13 mouse cellular contexts compared by ENCODE assay signal in the genomic region with DNA sequence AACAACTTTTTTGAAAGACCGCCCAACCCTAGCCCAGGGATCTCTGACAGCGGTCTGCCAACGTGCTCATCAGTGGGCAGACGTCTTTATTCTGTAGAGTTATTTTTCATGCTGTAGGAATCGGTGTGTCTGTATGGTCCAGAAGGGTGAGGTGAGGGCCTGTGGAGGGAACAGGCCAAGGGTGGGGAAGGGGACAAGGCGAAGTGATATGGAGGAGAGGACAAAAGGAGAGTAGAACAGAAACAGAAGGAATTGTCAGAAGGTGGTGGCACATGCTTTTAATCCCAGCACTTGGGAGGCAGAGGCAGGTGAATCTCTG. TPM values are rescaled to one million over a fixed set of nuclear protein-coding genes. Genes with fewer than 3 reads are reported as not detected.
DNase-seq lines count a peak whose midpoint lies in the region; ATAC-seq and TF ChIP-seq lines count a peak whose summit lies in the region.
"Had no signal": no experiment of that assay in that cellular context is flagged by ENCODE, and none has a peak within 500 bp of the region (broad histone marks: within the 10 kb centered on the region; RNA-seq: fewer than 3 reads in every experiment).

No protein-coding gene starts in this region.

- no peaks in the 10 kb centered on the region for H3K36me3 ChIP-seq in intestine, embryonic 14.5 days (ENCODE audit: control insufficient read depth, insufficient read depth, low read length)
- H3K36me3 ChIP-seq in intestine, postnatal 0 days (ENCODE audit: control insufficient read depth, insufficient read depth), result no peaks in the 10 kb centered on the region
- H3K36me3 ChIP-seq in hindbrain, embryonic 13.5 days, result no peaks in the 10 kb centered on the region
- no peaks in the 10 kb centered on the region for H3K36me3 ChIP-seq in limb, embryonic 11.5 days (ENCODE audit: control insufficient read depth, insufficient read depth, low read length)
- no peaks in the 10 kb centered on the region for H3K36me3 ChIP-seq in stomach, embryonic 16.5 days (ENCODE audit: control insufficient read depth, insufficient read depth, low read length)
- H3K36me3 ChIP-seq: midbrain, embryonic 13.5 days had no signal

- ATAC-seq in intestine, embryonic 14.5 days (replicated peaks; ENCODE audit: low FRiP score, low TSS enrichment, low read depth), result no peak
- no peak for ATAC-seq in intestine, postnatal 0 days
- peak; percentile 28; the same call in 1 of the 2 replicates for ATAC-seq in hindbrain, embryonic 13.5 days (ENCODE audit: low FRiP score)
- ATAC-seq in limb, embryonic 11.5 days (ENCODE audit: insufficient number of reproducible peaks, low FRiP score, low TSS enrichment, low read depth), result no peak
- ATAC-seq in stomach, embryonic 16.5 days (ENCODE audit: insufficient read depth, low FRiP score), result no peak
- ATAC-seq: forebrain, embryonic 14.5 days had no signal

- no peak for DNase-seq in intestine, embryonic 14.5 days (ENCODE audit: low spot score)
- peak; percentile 57 for DNase-seq in limb, embryonic 11.5 days (ENCODE audit: low spot score)
- DNase-seq in cerebellum, adult 11 months, result no peak
- DNase-seq in adrenal gland, postnatal 25 days, result no peak
- DNase-seq: cerebellum, adult 2 months; lung, adult 2 months; thymus, postnatal 4 days had no signal

- H3K27me3 ChIP-seq in intestine, embryonic 14.5 days (replicated peaks; ENCODE audit: control insufficient read depth, insufficient read depth, low read length), result no peaks in the 10 kb centered on the region
- H3K27me3 ChIP-seq in intestine, postnatal 0 days (replicated peaks; ENCODE audit: control insufficient read depth, insufficient read depth, low read length), result no peaks in the 10 kb centered on the region
- H3K27me3 ChIP-seq in hindbrain, embryonic 13.5 days, result peaks cover 8% of the 10 kb centered on the region; the same call in 1 of the 2 replicates
- H3K27me3 ChIP-seq in limb, embryonic 11.5 days (ENCODE audit: control insufficient read depth, insufficient read depth, low read length), result no peaks in the 10 kb centered on the region
- no peaks in the 10 kb centered on the region for H3K27me3 ChIP-seq in stomach, embryonic 16.5 days (ENCODE audit: control insufficient read depth, insufficient read depth, low read length)
- H3K27me3 ChIP-seq: midbrain, embryonic 13.5 days had no signal

- H3K4me3 ChIP-seq in intestine, embryonic 14.5 days (ENCODE audit: low read depth, low read length), result no peak overlapping the region
- H3K4me3 ChIP-seq in intestine, postnatal 0 days (ENCODE audit: low read depth, low read length), result no peak overlapping the region
- H3K4me3 ChIP-seq in hindbrain, embryonic 13.5 days, result no peak overlapping the region
- H3K4me3 ChIP-seq in limb, embryonic 11.5 days (ENCODE audit: low read depth, low read length), result no peak overlapping the region
- no peak overlapping the region for H3K4me3 ChIP-seq in stomach, embryonic 16.5 days (replicated peaks; ENCODE audit: low read length)
- H3K4me3 ChIP-seq: layer of hippocampus, adult 2 months; midbrain, embryonic 13.5 days had no signal

- 33% methylated on average over 6 of the region's 6 CpGs for WGBS in intestine, embryonic 14.5 days
- WGBS in intestine, postnatal 0 days, result 56% methylated on average over 6 of the region's 6 CpGs
- 31% methylated on average over 6 of the region's 6 CpGs for WGBS in hindbrain, embryonic 13.5 days
- 15% methylated on average over 6 of the region's 6 CpGs for WGBS in limb, embryonic 11.5 days
- 48% methylated on average over 6 of the region's 6 CpGs for WGBS in stomach, embryonic 16.5 days

- peak overlapping the region; percentile 30 for H3K4me2 ChIP-seq in intestine, embryonic 14.5 days (ENCODE audit: low read length)
- no peak overlapping the region for H3K4me2 ChIP-seq in intestine, postnatal 0 days (replicated peaks; ENCODE audit: low read depth)
- no peak overlapping the region for H3K4me2 ChIP-seq in hindbrain, embryonic 13.5 days
- H3K4me2 ChIP-seq in limb, embryonic 11.5 days (ENCODE audit: low read depth, severe bottlenecking), result no peak overlapping the region
- peak overlapping the region; percentile 21; the same call in 1 of the 2 replicates for H3K4me2 ChIP-seq in stomach, embryonic 16.5 days (ENCODE audit: low read depth, low read length)

- no peak overlapping the region for H3K9ac ChIP-seq in intestine, embryonic 14.5 days (ENCODE audit: low read length)
- no peak overlapping the region for H3K9ac ChIP-seq in intestine, postnatal 0 days (ENCODE audit: low read depth, low read length)
- H3K9ac ChIP-seq in hindbrain, embryonic 13.5 days, result no peak overlapping the region
- no peak overlapping the region for H3K9ac ChIP-seq in limb, embryonic 11.5 days (ENCODE audit: low read length)
- 0 out of 2 replicates have a peak overlapping the region, but pooled peaks have one; percentile 1 for H3K9ac ChIP-seq in stomach, embryonic 16.5 days (ENCODE audit: low read length)
- H3K9ac ChIP-seq: midbrain, embryonic 13.5 days had no signal

- peak overlapping the region; percentile 74; the same call in 1 of the 2 replicates for H3K27ac ChIP-seq in intestine, embryonic 14.5 days (ENCODE audit: low read depth)
- no peak overlapping the region for H3K27ac ChIP-seq in intestine, postnatal 0 days (ENCODE audit: low read depth, low read length)
- no peak overlapping the region for H3K27ac ChIP-seq in hindbrain, embryonic 13.5 days
- no peak overlapping the region for H3K27ac ChIP-seq in limb, embryonic 11.5 days (replicated peaks; ENCODE audit: low read depth, low read length)
- H3K27ac ChIP-seq in stomach, embryonic 16.5 days (ENCODE audit: low read length), result peak overlapping the region; percentile 85; the same call in 1 of the 2 replicates
- H3K27ac ChIP-seq: layer of hippocampus, adult 2 months; midbrain, embryonic 13.5 days had no signal

- TF ChIP-seq CTCF in intestine, postnatal 0 days (IDR thresholded peaks at IDR 0.05; ENCODE audit: low read depth), result no peak

- no peaks in the 10 kb centered on the region for H3K9me3 ChIP-seq in intestine, embryonic 14.5 days (ENCODE audit: control insufficient read depth, low read length)
- no peaks in the 10 kb centered on the region for H3K9me3 ChIP-seq in intestine, postnatal 0 days (ENCODE audit: control insufficient read depth)
- H3K9me3 ChIP-seq in hindbrain, embryonic 13.5 days, result no peaks in the 10 kb centered on the region
- H3K9me3 ChIP-seq in limb, embryonic 11.5 days (ENCODE audit: control insufficient read depth, low read length), result no peaks in the 10 kb centered on the region
- H3K9me3 ChIP-seq in stomach, embryonic 16.5 days (replicated peaks; ENCODE audit: control insufficient read depth, low read length), result no peaks in the 10 kb centered on the region
- H3K9me3 ChIP-seq: midbrain, embryonic 13.5 days had no signal

- peaks cover 17% of the 10 kb centered on the region for H3K4me1 ChIP-seq in intestine, embryonic 14.5 days (replicated peaks; ENCODE audit: control insufficient read depth, insufficient read depth, low read length)
- no peaks in the 10 kb centered on the region for H3K4me1 ChIP-seq in intestine, postnatal 0 days (replicated peaks; ENCODE audit: control insufficient read depth, insufficient read depth, low read length)
- H3K4me1 ChIP-seq in hindbrain, embryonic 13.5 days (replicated peaks), result peaks cover 13% of the 10 kb centered on the region
- peaks cover 14% of the 10 kb centered on the region for H3K4me1 ChIP-seq in limb, embryonic 11.5 days (ENCODE audit: control insufficient read depth, insufficient read depth, low read length)
- H3K4me1 ChIP-seq in stomach, embryonic 16.5 days (ENCODE audit: control insufficient read depth, insufficient read depth, low read length), result peaks cover 18% of the 10 kb centered on the region

RNA-seq across cellular contexts. Expression of gene Comtd1, which starts 43.5 kb away (rescaled TPM):
- polyA plus RNA-seq in intestine, embryonic 14.5 days (2014; fragmentation: Nextera tagmentation; extraction: Ambion mirVana), result 47.4 and 47.6 TPM in 2 replicates
- polyA plus RNA-seq in intestine, postnatal 0 days (2015; fragmentation: Nextera tagmentation; extraction: Ambion mirVana), result 67.3 and 70.5 TPM in 2 replicates
- polyA plus RNA-seq in hindbrain, embryonic 13.5 days (2015; fragmentation: Nextera tagmentation; extraction: Ambion mirVana), result 34.2 TPM in 2 replicates
- 14.3 and 18.7 TPM in 2 replicates for polyA plus RNA-seq in limb, embryonic 11.5 days (2014; fragmentation: Nextera tagmentation; extraction: Ambion mirVana)
- polyA plus RNA-seq in stomach, embryonic 16.5 days (2015; fragmentation: Nextera tagmentation; extraction: Ambion mirVana), result 36.8 and 39.0 TPM in 2 replicates
- total RNA-seq in adrenal gland, postnatal 25 days (2021), result 67.2 and 75.0 TPM in 2 replicates

Comparison
In these comparisons a context has a peak if more than half of its experiments do, and no peak if none do; other contexts are left out.
1. H3K27ac ChIP-seq: peak in intestine, embryonic 14.5 days (single experiment) and stomach, embryonic 16.5 days (single experiment); none in intestine, postnatal 0 days (single experiment), hindbrain, embryonic 13.5 days (single experiment) and limb, embryonic 11.5 days (single experiment).
2. H3K4me2 ChIP-seq: peak in intestine, embryonic 14.5 days (single experiment) and stomach, embryonic 16.5 days (single experiment); none in intestine, postnatal 0 days (single experiment), hindbrain, embryonic 13.5 days (single experiment) and limb, embryonic 11.5 days (single experiment).